Mouse (Mus musculus) cerebral cortex, adult 2 months (tissue): ENCODE results near the gene Zfp146.

ENCODE experiments used
- WGBS: fragments of 180-500 bp; shearing (Covaris S2); methylation state at CpG from one replicate; pipeline ENCODE4 v1.1.7; 2018; 5-methylcytosine and 5-hydroxymethylcytosine counted together

The Zfp146 gene

GRCm38 (mm10) chr7:30129900-30130299, 39.6 kb downstream of the Zfp146 start:
- 93% methylated on average over 8 of the region's 8 CpGs for WGBS

GRCm38 (mm10) chr7:30122188-30122530, 47.4 kb downstream of the Zfp146 start:
- WGBS: 1% methylated on average over 15 of the region's 15 CpGs

- under 1% methylated on average over 61 of the region's 61 CpGs for WGBS
Measured at GRCm38 (mm10) chr7:30121308-30122187, 48.0 kb downstream of the Zfp146 start, which contains the start of gene Zfp382. Gene Zfp382, plus strand, starts transcription at chr7:30121942.

GRCm38 (mm10) chr7:30117935-30118334, 51.6 kb downstream of the Zfp146 start:
- WGBS: 90% methylated on average over 12 of the region's 12 CpGs

GRCm38 (mm10) chr7:30116076-30116475, 53.5 kb downstream of the Zfp146 start:
- 90% methylated on average over 5 of the region's 5 CpGs for WGBS
